Mouse (Mus musculus): ENCODE measurements around the gene Olfr215. TPM values are rescaled to one million over a fixed set of nuclear protein-coding genes. Genes with fewer than 3 reads are reported as not detected.
"Not testable (repeated sequence)": the region's sequence is repeated elsewhere in the genome, so short reads cannot be mapped to it uniquely, and the experiment has no call there.

Gene Olfr215
- total RNA-seq (2014; rRNA removed) (0.05 TPM in 1 of 2 replicates, not detected in the other), polyA plus RNA-seq (2015; fragmentation: Nextera tagmentation; extraction: Ambion mirVana) (not detected in 2 replicates)

- ATAC-seq (ENCODE audit: low FRiP score): no peak
- DNase-seq (ENCODE audit: low spot score): no peak
- Histone ChIP-seq H3K9me3 (ENCODE audit: low read length) (no peaks in the 10 kb centered on the region), H3K4me3 (ENCODE audit: low read depth, low read length) (no peak within 1 kb of the TSS), H3K27ac (ENCODE audit: low read depth, low read length) (no peak within 1 kb of the TSS), H3K4me1 (ENCODE audit: insufficient read depth, low read length) (no peaks in the 10 kb centered on the region), H3K9ac (replicated peaks; ENCODE audit: low read length, poor library complexity, severe bottlenecking) (no peak within 1 kb of the TSS), H3K4me2 (ENCODE audit: low read depth, low read length, poor library complexity, severe bottlenecking) (no peak within 1 kb of the TSS), H3K36me3 (ENCODE audit: insufficient read depth, low read length) (no peaks in the 10 kb centered on the region), H3K27me3 (ENCODE audit: insufficient read depth, low read length) (no peaks in the 10 kb centered on the region)
- no peak for TF ChIP-seq CTCF (IDR thresholded peaks at IDR 0.05)
- WGBS: 41% methylated on average over 4 of the region's 4 CpGs
Observed at GRCm38 (mm10) chr6:116584095-116584494, at the start of gene Olfr215. Olfr215 (minus strand) TSS chr6:116584195.

- no peak for ATAC-seq (ENCODE audit: low FRiP score)
Observed at GRCm38 (mm10) chr6:116632129-116632528, 48.1 kb upstream of the Olfr215 start.

GRCm38 (mm10) chr6:116629766-116630165 is 45.8 kb upstream of the Olfr215 start:
- DNase-seq (ENCODE audit: low spot score): peak; percentile 17
- no peaks in the 10 kb centered on the region for H3K4me1 ChIP-seq (ENCODE audit: insufficient read depth, low read length)
- no peaks in the 10 kb centered on the region for H3K27me3 ChIP-seq (ENCODE audit: insufficient read depth, low read length)
- no peaks in the 10 kb centered on the region for H3K9me3 ChIP-seq (ENCODE audit: low read length)
- no peak overlapping the region for H3K4me3 ChIP-seq (ENCODE audit: low read depth, low read length)
- 90% methylated on average over 10 of the region's 10 CpGs for WGBS
- no peak overlapping the region for H3K9ac ChIP-seq (replicated peaks; ENCODE audit: low read length, poor library complexity, severe bottlenecking)
- H3K4me2 ChIP-seq (ENCODE audit: low read depth, low read length, poor library complexity, severe bottlenecking): no peak overlapping the region
- peak overlapping the region; percentile 97; the same call in 1 of the 2 replicates for H3K27ac ChIP-seq (ENCODE audit: low read depth, low read length)
- ATAC-seq (ENCODE audit: low FRiP score): no peak
- H3K36me3 ChIP-seq (ENCODE audit: insufficient read depth, low read length): peaks cover 6% of the 10 kb centered on the region; the same call in 1 of the 2 replicates
- no peak for TF ChIP-seq CTCF (IDR thresholded peaks at IDR 0.05)

More at GRCm38 (mm10) chr6:116632129-116632528, 48.1 kb upstream of the Olfr215 start:
- Histone ChIP-seq H3K27ac (ENCODE audit: low read depth, low read length) (no peak overlapping the region), H3K9me3 (ENCODE audit: low read length) (no peaks in the 10 kb centered on the region), H3K36me3 (ENCODE audit: insufficient read depth, low read length) (no peaks in the 10 kb centered on the region), H3K4me1 (ENCODE audit: insufficient read depth, low read length) (no peaks in the 10 kb centered on the region), H3K4me2 (ENCODE audit: low read depth, low read length, poor library complexity, severe bottlenecking) (no peak overlapping the region), H3K27me3 (ENCODE audit: insufficient read depth, low read length) (no peaks in the 10 kb centered on the region), H3K4me3 (ENCODE audit: low read depth, low read length) (no peak overlapping the region), H3K9ac (replicated peaks; ENCODE audit: low read length, poor library complexity, severe bottlenecking) (no peak overlapping the region)
- WGBS: 69% methylated on average over 1 of the region's 1 CpGs
- DNase-seq (ENCODE audit: low spot score): peak; percentile 72
- peak; percentile 78 for TF ChIP-seq CTCF (IDR thresholded peaks at IDR 0.05)

GRCm38 (mm10) chr6:116628539-116629171 is 44.7 kb upstream of the Olfr215 start, which contains the start of gene Zfp422:
Zfp422 (minus strand) TSS chr6:116628999.
- TF ChIP-seq CTCF (IDR thresholded peaks at IDR 0.05): no peak
- DNase-seq (ENCODE audit: low spot score) (peak; percentile 92), ATAC-seq (ENCODE audit: low FRiP score) (peak; percentile 97)
- H3K4me1 ChIP-seq (ENCODE audit: insufficient read depth, low read length): no peaks in the 10 kb centered on the region
- peak within 1 kb of the TSS; percentile 97 for H3K27ac ChIP-seq (ENCODE audit: low read depth, low read length)
- H3K4me3 ChIP-seq (ENCODE audit: low read depth, low read length): peak within 1 kb of the TSS; percentile 87
- H3K27me3 ChIP-seq (ENCODE audit: insufficient read depth, low read length): no peaks in the 10 kb centered on the region
- H3K9ac ChIP-seq (replicated peaks; ENCODE audit: low read length, poor library complexity, severe bottlenecking): peak within 1 kb of the TSS; percentile 97
- H3K4me2 ChIP-seq (ENCODE audit: low read depth, low read length, poor library complexity, severe bottlenecking): peak within 1 kb of the TSS; percentile 57
- under 1% methylated on average over 32 of the region's 56 CpGs for WGBS
- H3K9me3 ChIP-seq (ENCODE audit: low read length): no peaks in the 10 kb centered on the region
- H3K36me3 ChIP-seq (ENCODE audit: insufficient read depth, low read length): peaks cover 9% of the 10 kb centered on the region; the same call in 1 of the 2 replicates

- DNase-seq (ENCODE audit: low spot score) (peak; percentile 10), ATAC-seq (ENCODE audit: low FRiP score) (no peak)
- no peaks in the 10 kb centered on the region for H3K27me3 ChIP-seq (ENCODE audit: insufficient read depth, low read length)
- H3K36me3 ChIP-seq (ENCODE audit: insufficient read depth, low read length): peaks cover 9% of the 10 kb centered on the region; the same call in 1 of the 2 replicates
- peak overlapping the region; percentile 97 for H3K27ac ChIP-seq (ENCODE audit: low read depth, low read length)
- H3K9me3 ChIP-seq (ENCODE audit: low read length): no peaks in the 10 kb centered on the region
- no peak for TF ChIP-seq CTCF (IDR thresholded peaks at IDR 0.05)
- H3K4me1 ChIP-seq (ENCODE audit: insufficient read depth, low read length): no peaks in the 10 kb centered on the region
- peak overlapping the region; percentile 97 for H3K9ac ChIP-seq (replicated peaks; ENCODE audit: low read length, poor library complexity, severe bottlenecking)
- peak overlapping the region; percentile 57 for H3K4me2 ChIP-seq (ENCODE audit: low read depth, low read length, poor library complexity, severe bottlenecking)
- H3K4me3 ChIP-seq (ENCODE audit: low read depth, low read length): peak overlapping the region; percentile 87
- 5% methylated on average over 9 of the region's 9 CpGs for WGBS
Observed at GRCm38 (mm10) chr6:116628095-116628494, 44.1 kb upstream of the Olfr215 start.

DNA sequence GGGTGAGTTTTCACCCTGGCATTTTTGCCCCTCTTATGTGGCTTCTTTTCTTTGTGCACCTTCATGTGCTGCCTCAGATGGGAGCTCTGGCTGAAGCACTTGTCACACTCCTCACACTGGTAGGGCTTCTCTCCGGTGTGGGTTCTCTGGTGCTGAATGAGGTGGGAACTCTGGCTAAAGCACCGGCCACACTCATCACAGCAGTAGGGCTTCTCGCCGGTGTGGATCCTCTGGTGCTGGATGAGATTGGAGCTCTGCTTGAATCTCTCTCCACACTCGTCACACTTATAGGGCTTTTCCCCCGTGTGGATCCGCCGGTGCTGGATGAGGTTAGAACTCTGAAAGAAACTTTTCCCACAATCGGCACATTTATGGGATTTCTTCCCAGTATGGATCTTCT is 42.4 kb upstream of the Olfr215 start:
- H3K27me3 ChIP-seq (ENCODE audit: insufficient read depth, low read length); DNase-seq (ENCODE audit: low spot score); H3K36me3 ChIP-seq (ENCODE audit: insufficient read depth, low read length); H3K9ac ChIP-seq (replicated peaks; ENCODE audit: low read length, poor library complexity, severe bottlenecking); H3K27ac ChIP-seq (ENCODE audit: low read depth, low read length); ATAC-seq (ENCODE audit: low FRiP score); H3K4me3 ChIP-seq (ENCODE audit: low read depth, low read length); H3K4me1 ChIP-seq (ENCODE audit: insufficient read depth, low read length); H3K9me3 ChIP-seq (ENCODE audit: low read length); H3K4me2 ChIP-seq (ENCODE audit: low read depth, low read length, poor library complexity, severe bottlenecking): not testable (repeated sequence)
- WGBS: 94% methylated on average over 9 of the region's 9 CpGs
